In genomic region chr13:112800597-112801380, GRCm38 (mm10) we compare ENCODE assay signal across 8 mouse cellular contexts. TPM values are rescaled to one million over a fixed set of nuclear protein-coding genes. Genes with fewer than 3 reads are reported as not detected.
DNase-seq lines count a peak whose midpoint lies in the region; ATAC-seq and TF ChIP-seq lines count a peak whose summit lies in the region.

TSS of gene Plpp1 (plus strand) at chr13:112800792.

- under 1% methylated on average over 83 of the region's 83 CpGs for WGBS in forebrain, embryonic 11.5 days
- under 1% methylated on average over 83 of the region's 83 CpGs for WGBS in heart, embryonic 15.5 days
- WGBS in liver, embryonic 12.5 days (ENCODE audit: insufficient replicate concordance), result under 1% methylated on average over 83 of the region's 83 CpGs
- under 1% methylated on average over 83 of the region's 83 CpGs for WGBS in stomach, embryonic 14.5 days

- TF ChIP-seq EP300 in CH12.LX (IDR thresholded peaks at IDR 0.05; ENCODE audit: low read length), result no peak

- in situ Hi-C loops in CH12.LX (cut with MboI; ENCODE audit: low pct_ligation_motif_present, low pct_unique_long_range_greater_than_20kb, low sequenced_read_pairs), result no loop called here

- peaks cover 6 to 25% of the 10 kb centered on the region in 2 experiments; a peak in 3 of 4 replicates for H3K4me1 ChIP-seq in CH12.LX (ENCODE audit: control insufficient read depth in 1 of 2, insufficient read depth in 2 of 2)
- H3K4me1 ChIP-seq in forebrain, embryonic 11.5 days (replicated peaks; ENCODE audit: control insufficient read depth, insufficient read depth, low read length), result no peaks in the 10 kb centered on the region
- peaks cover 14% of the 10 kb centered on the region for H3K4me1 ChIP-seq in heart, embryonic 15.5 days (replicated peaks)
- peaks cover 29% of the 10 kb centered on the region; the same call in 1 of the 2 replicates for H3K4me1 ChIP-seq in liver, embryonic 12.5 days
- H3K4me1 ChIP-seq in stomach, embryonic 14.5 days (ENCODE audit: control insufficient read depth, insufficient read depth, low read length), result peaks cover 15% of the 10 kb centered on the region

- peak within 1 kb of the TSS; percentile 82 for H3K9ac ChIP-seq in CH12.LX (ENCODE audit: insufficient read depth, low read depth)
- peak within 1 kb of the TSS; percentile 75 for H3K9ac ChIP-seq in forebrain, embryonic 11.5 days (ENCODE audit: low read length)
- peak within 1 kb of the TSS; percentile 77 for H3K9ac ChIP-seq in heart, embryonic 15.5 days
- H3K9ac ChIP-seq in liver, embryonic 12.5 days, result peak within 1 kb of the TSS; percentile 87
- peak within 1 kb of the TSS; percentile 81 for H3K9ac ChIP-seq in stomach, embryonic 14.5 days (replicated peaks; ENCODE audit: low read depth, low read length)

- H3K9me3 ChIP-seq in CH12.LX (replicated peaks; ENCODE audit: low read length), result peaks cover 2% of the 10 kb centered on the region
- H3K9me3 ChIP-seq in forebrain, embryonic 11.5 days (ENCODE audit: control insufficient read depth, low read length), result no peaks in the 10 kb centered on the region
- H3K9me3 ChIP-seq in heart, embryonic 15.5 days (replicated peaks), result no peaks in the 10 kb centered on the region
- no peaks in the 10 kb centered on the region for H3K9me3 ChIP-seq in liver, embryonic 12.5 days (replicated peaks)
- H3K9me3 ChIP-seq in stomach, embryonic 14.5 days (ENCODE audit: control insufficient read depth, low read depth, low read length), result no peaks in the 10 kb centered on the region

- H3K27me3 ChIP-seq in CH12.LX (replicated peaks), result no peaks in the 10 kb centered on the region
- H3K27me3 ChIP-seq in forebrain, embryonic 11.5 days (ENCODE audit: control insufficient read depth, insufficient read depth, low read length), result no peaks in the 10 kb centered on the region
- H3K27me3 ChIP-seq in heart, embryonic 15.5 days, result no peaks in the 10 kb centered on the region
- peaks cover 16% of the 10 kb centered on the region; the same call in 1 of the 2 replicates for H3K27me3 ChIP-seq in liver, embryonic 12.5 days (replicated peaks)
- no peaks in the 10 kb centered on the region for H3K27me3 ChIP-seq in stomach, embryonic 14.5 days (ENCODE audit: control insufficient read depth, insufficient read depth, low read length)

- H3K27ac ChIP-seq in CH12.LX (ENCODE audit: insufficient read depth, low read depth), result peak within 1 kb of the TSS; percentile 97
- peak within 1 kb of the TSS; percentile 77 for H3K27ac ChIP-seq in forebrain, embryonic 11.5 days (ENCODE audit: low read depth, low read length)
- peak within 1 kb of the TSS; percentile 97 for H3K27ac ChIP-seq in heart, embryonic 15.5 days
- H3K27ac ChIP-seq in liver, embryonic 12.5 days, result peak within 1 kb of the TSS; percentile 89
- H3K27ac ChIP-seq in stomach, embryonic 14.5 days (ENCODE audit: low read length), result peak within 1 kb of the TSS; percentile 94

- H3K36me3 ChIP-seq in CH12.LX (replicated peaks in 1 of 2; ENCODE audit: control insufficient read depth in 1 of 2, insufficient read depth in 1 of 2, low read length in 1 of 2), result peaks cover 4 to 14% of the 10 kb centered on the region in 2 experiments
- H3K36me3 ChIP-seq in forebrain, embryonic 11.5 days (ENCODE audit: control insufficient read depth, insufficient read depth, low read length), result no peaks in the 10 kb centered on the region
- peaks cover 5% of the 10 kb centered on the region for H3K36me3 ChIP-seq in heart, embryonic 15.5 days
- peaks cover 4% of the 10 kb centered on the region for H3K36me3 ChIP-seq in liver, embryonic 12.5 days
- H3K36me3 ChIP-seq in stomach, embryonic 14.5 days (ENCODE audit: control insufficient read depth, insufficient read depth, low read length), result peaks cover 4% of the 10 kb centered on the region; the same call in 1 of the 2 replicates

- peak; percentile 94 for DNase-seq in CH12.LX (ENCODE audit: extremely low read depth)
- peak; percentile 91 for DNase-seq in c-Kit-positive CD71-positive TER-119-positive erythroid progenitor cells, embryonic 14.5 days (ENCODE audit: low spot score)
- peak; percentile 98 for DNase-seq in forebrain, embryonic 11.5 days (ENCODE audit: low spot score)
- peak; percentile 98 for DNase-seq in kidney, postnatal 14 days
- DNase-seq in naive thymus-derived CD4-positive, alpha-beta T cell, adult 2 months (ENCODE audit: low read depth), result peak; percentile 46

- H3K79me2 ChIP-seq in CH12.LX (replicated peaks; ENCODE audit: control insufficient read depth, extremely low read depth, insufficient read depth, poor library complexity, severe bottlenecking), result peaks cover 24% of the 10 kb centered on the region

- TF ChIP-seq CTCF in CH12.LX (conservative IDR thresholded peaks at IDR 0.05 in 1 of 2, IDR thresholded peaks at IDR 0.05 in 1 of 2; ENCODE audit: low read depth in 2 of 2, low read length in 2 of 2), result no peak

- dilution Hi-C loops in CH12.LX (cut with MboI; ENCODE audit: extremely low pct_ligation_motif_present, extremely low pct_unique_long_range_greater_than_20kb, low sequenced_read_pairs), result no loop called here

- H3K4me2 ChIP-seq in CH12.LX (ENCODE audit: insufficient read depth, low read depth, poor library complexity, severe bottlenecking), result peak within 1 kb of the TSS; percentile 92
- H3K4me2 ChIP-seq in forebrain, embryonic 11.5 days (ENCODE audit: low read depth, low read length, severe bottlenecking), result peak within 1 kb of the TSS; percentile 60
- peak within 1 kb of the TSS; percentile 80 for H3K4me2 ChIP-seq in heart, embryonic 15.5 days
- H3K4me2 ChIP-seq in liver, embryonic 12.5 days, result peak within 1 kb of the TSS; percentile 95
- H3K4me2 ChIP-seq in stomach, embryonic 14.5 days (replicated peaks; ENCODE audit: low read depth, low read length), result peak within 1 kb of the TSS; percentile 73

- TF ChIP-seq POLR2A in CH12.LX (IDR thresholded peaks at IDR 0.05; ENCODE audit: low read depth, low read length), result peak; percentile 86

- no peak for TF ChIP-seq RAD21 in CH12.LX (IDR thresholded peaks at IDR 0.05; ENCODE audit: low read depth, low read length)

- H3K4me3 ChIP-seq in CH12.LX (replicated peaks in 1 of 3; ENCODE audit: low read depth in 2 of 3, low read length in 2 of 3, poor library complexity in 1 of 3), result peak within 1 kb of the TSS; percentile 84 to 91 (median 88)
- peak within 1 kb of the TSS; percentile 63 for H3K4me3 ChIP-seq in forebrain, embryonic 11.5 days (ENCODE audit: low read depth, low read length)
- H3K4me3 ChIP-seq in heart, embryonic 15.5 days, result peak within 1 kb of the TSS; percentile 87
- H3K4me3 ChIP-seq in liver, embryonic 12.5 days, result peak within 1 kb of the TSS; percentile 80
- peak within 1 kb of the TSS; percentile 79 for H3K4me3 ChIP-seq in stomach, embryonic 14.5 days (ENCODE audit: low read depth, low read length)

- ATAC-seq in forebrain, embryonic 11.5 days (replicated peaks; ENCODE audit: low FRiP score), result peak; percentile 99
- peak; percentile 98 for ATAC-seq in heart, embryonic 15.5 days (replicated peaks; ENCODE audit: insufficient number of reproducible peaks, insufficient read depth, low FRiP score, low read depth)
- peak; percentile 96 for ATAC-seq in liver, embryonic 12.5 days
- peak; percentile 97 for ATAC-seq in stomach, embryonic 14.5 days (ENCODE audit: insufficient number of reproducible peaks, insufficient read depth, low FRiP score, low read depth)

TF ChIP-seq in CH12.LX, 34 proteins besides CTCF, POLR2A, EP300 and RAD21 (continues in another document):
- TF ChIP-seq JUN (IDR thresholded peaks at IDR 0.05; ENCODE audit: insufficient read depth, low read depth, low read length) (no peak), SIN3A (IDR thresholded peaks at IDR 0.05; ENCODE audit: low read length) (peak; percentile 76), E2F4 (IDR thresholded peaks at IDR 0.05; ENCODE audit: insufficient replicate concordance, low read depth, low read length) (no peak), ZC3H11A (IDR thresholded peaks at IDR 0.05; ENCODE audit: low read depth, low read length) (no peak), PAX5 (IDR thresholded peaks at IDR 0.05; ENCODE audit: low read length) (no peak), KAT2A (IDR thresholded peaks at IDR 0.05; ENCODE audit: insufficient replicate concordance, low read length) (no peak), MEF2A (IDR thresholded peaks at IDR 0.05; ENCODE audit: borderline replicate concordance, low read depth, low read length) (no peak), USF1 (IDR thresholded peaks at IDR 0.05; ENCODE audit: low read depth, low read length) (no peak), ELF1 (IDR thresholded peaks at IDR 0.05; ENCODE audit: low read depth, low read length) (no peak; the same call in 1 of the 2 replicates), MYC (IDR thresholded peaks at IDR 0.05; ENCODE audit: low read depth, low read length) (no peak), ZKSCAN1 (IDR thresholded peaks at IDR 0.05; ENCODE audit: borderline replicate concordance, low read depth, low read length) (no peak), UBTF (IDR thresholded peaks at IDR 0.05; ENCODE audit: low read depth, low read length) (peak; percentile 76), MXI1 (IDR thresholded peaks at IDR 0.05; ENCODE audit: low read depth, low read length) (peak; percentile 72), CHD1 (IDR thresholded peaks at IDR 0.05; ENCODE audit: low read depth, low read length) (no peak), MAZ (IDR thresholded peaks at IDR 0.05; ENCODE audit: low read depth, low read length) (no peak), ZNF384 (IDR thresholded peaks at IDR 0.05; ENCODE audit: low read depth, low read length) (no peak), HCFC1 (IDR thresholded peaks at IDR 0.05; ENCODE audit: low read depth, low read length) (no peak), MAX (IDR thresholded peaks at IDR 0.05; ENCODE audit: low read length) (no peak), ETS1 (conservative IDR thresholded peaks at IDR 0.05; ENCODE audit: low read depth, low read length) (no peak), IRF4 (IDR thresholded peaks at IDR 0.05; ENCODE audit: low read depth, low read length) (peak; percentile 7; the same call in 1 of the 2 replicates), JUND (conservative IDR thresholded peaks at IDR 0.05; ENCODE audit: low read depth, low read length) (no peak), NRF1 (IDR thresholded peaks at IDR 0.05; ENCODE audit: low read depth, low read length) (peak; percentile 74), SMC3 (IDR thresholded peaks at IDR 0.05; ENCODE audit: low read depth, low read length) (no peak), USF2 (conservative IDR thresholded peaks at IDR 0.05; ENCODE audit: low read depth, low read length) (no peak)

RNA-seq across cellular contexts. Expression of gene Plpp1, which starts in this region (rescaled TPM):
- 50.1 and 50.2 TPM in 2 replicates for total RNA-seq in CH12.LX (2012; rRNA removed)
- total RNA-seq in CH12.LX (2014; rRNA removed), result 85.3 and 90.9 TPM in 2 replicates
- 67.6 and 68.6 TPM in 2 replicates for polyA plus RNA-seq in CH12.LX (2012; ENCODE audit: insufficient read length, low read depth)
- 16.1 and 16.2 TPM in 2 replicates for polyA plus RNA-seq in forebrain, embryonic 11.5 days (2014; fragmentation: Nextera tagmentation; extraction: Ambion mirVana)
- polyA plus RNA-seq in heart, embryonic 15.5 days (2015; fragmentation: Nextera tagmentation; extraction: Ambion mirVana), result 54.1 and 61.2 TPM in 2 replicates
- polyA plus RNA-seq in liver, embryonic 12.5 days (2016; fragmentation: Nextera tagmentation; extraction: Ambion mirVana), result 28.6 and 30.8 TPM in 2 replicates
- polyA plus RNA-seq in stomach, embryonic 14.5 days (2014; fragmentation: Nextera tagmentation; extraction: Ambion mirVana), result 97.1 and 98.9 TPM in 2 replicates

Comparison
In these comparisons a context has a peak if more than half of its experiments do, and no peak if none do; other contexts are left out.
1. Peak in every context shown above with its lines: DNase-seq, ATAC-seq, H3K4me3 ChIP-seq and H3K27ac ChIP-seq.
2. DNase-seq: peak in every context shown above with its lines; median percentile 98 in forebrain, embryonic 11.5 days; 98 in kidney, postnatal 14 days; 94 in CH12.LX; 91 in c-Kit-positive CD71-positive TER-119-positive erythroid progenitor cells, embryonic 14.5 days; 46 in naive thymus-derived CD4-positive, alpha-beta T cell, adult 2 months.